Mouse (Mus musculus) stomach, postnatal 0 days (tissue): ENCODE results near the gene Tex101. TPM values are rescaled to one million over a fixed set of nuclear protein-coding genes. Genes with fewer than 3 reads are reported as not detected.

Experiments used
- ATAC-seq: fragments of 200-750 bp; cut with Nextera tagmentation; 2 replicates; pipeline ENCODE4 v1.8.0; 2017; ENCODE audit not compliant: low FRiP score, low TSS enrichment
- DNase-seq: peaks from one replicate; pipeline ENCODE4 v3.0.0-alpha.2; 2016; ENCODE audit warnings: low spot score
- H3K27ac ChIP-seq: fragments of 300-500 bp; sonication (generic); replicated peaks from 2 replicates; pipeline ENCODE4 v1.5.1; 2014; ENCODE audit warnings: mild to moderate bottlenecking, control low read depth
- H3K27me3 ChIP-seq: fragments of 300-500 bp; sonication (generic); 2 replicates; pipeline ENCODE4 v1.6.1; 2014; ENCODE audit warnings: low read length; ENCODE audit not compliant: control insufficient read depth, insufficient read depth
- H3K36me3 ChIP-seq: fragments of 300-500 bp; sonication (generic); 2 replicates; pipeline ENCODE4 v1.6.1; 2014; ENCODE audit warnings: low read length, mixed read lengths; ENCODE audit not compliant: control insufficient read depth, insufficient read depth
- H3K4me1 ChIP-seq: fragments of 300-500 bp; sonication (generic); replicated peaks from 2 replicates; pipeline ENCODE4 v1.6.1; 2014; ENCODE audit warnings: antibody characterized with exemption; ENCODE audit not compliant: control insufficient read depth, insufficient read depth
- H3K4me2 ChIP-seq: fragments of 300-500 bp; sonication (generic); replicated peaks from 2 replicates; pipeline ENCODE4 v1.6.1; 2014; ENCODE audit warnings: low read depth, mild to moderate bottlenecking, control low read depth, moderate library complexity
- H3K4me3 ChIP-seq: fragments of 300-500 bp; sonication (generic); 2 replicates; pipeline ENCODE4 v1.5.1; 2014; ENCODE audit warnings: low read depth, low read length, control low read depth
- H3K9ac ChIP-seq: fragments of 300-500 bp; sonication (generic); 2 replicates; pipeline ENCODE4 v1.6.1; 2014; ENCODE audit warnings: mild to moderate bottlenecking, low read length, control low read depth, mixed read lengths
- H3K9me3 ChIP-seq: fragments of 300-500 bp; sonication (generic); 2 replicates; pipeline ENCODE4 v1.6.1; 2016; ENCODE audit warnings: low read length; ENCODE audit not compliant: control insufficient read depth
- CTCF ChIP-seq: IDR thresholded peaks from 2 replicates; pipeline ENCODE4 v1.5.1; 2016; ENCODE audit warnings: antibody characterized with exemption, low read depth, mild to moderate bottlenecking, moderate library complexity
- EP300 ChIP-seq: optimal IDR thresholded peaks from 2 replicates; pipeline ENCODE3; 2016; ENCODE audit warnings: antibody characterized with exemption
- WGBS: fragments of 180-500 bp; shearing (Covaris S2); extraction: QIAGEN DNeasy Blood & Tissue Kit; methylation state at CpG from one replicate; pipeline ENCODE4 v1.1.7; 2014; 5-methylcytosine and 5-hydroxymethylcytosine counted together
- polyA plus RNA-seq: library from polyadenylated mRNA; unstranded; fragments of >200 nt; fragmentation: Nextera tagmentation; extraction: Ambion mirVana; gene quantifications from 2 replicates; pipeline ENCODE4 v1.2.1, GENCODE M21; 2015

The Tex101 gene
- polyA plus RNA-seq, 1 experiment from 2014 or later = 0.15 TPM

DNA sequence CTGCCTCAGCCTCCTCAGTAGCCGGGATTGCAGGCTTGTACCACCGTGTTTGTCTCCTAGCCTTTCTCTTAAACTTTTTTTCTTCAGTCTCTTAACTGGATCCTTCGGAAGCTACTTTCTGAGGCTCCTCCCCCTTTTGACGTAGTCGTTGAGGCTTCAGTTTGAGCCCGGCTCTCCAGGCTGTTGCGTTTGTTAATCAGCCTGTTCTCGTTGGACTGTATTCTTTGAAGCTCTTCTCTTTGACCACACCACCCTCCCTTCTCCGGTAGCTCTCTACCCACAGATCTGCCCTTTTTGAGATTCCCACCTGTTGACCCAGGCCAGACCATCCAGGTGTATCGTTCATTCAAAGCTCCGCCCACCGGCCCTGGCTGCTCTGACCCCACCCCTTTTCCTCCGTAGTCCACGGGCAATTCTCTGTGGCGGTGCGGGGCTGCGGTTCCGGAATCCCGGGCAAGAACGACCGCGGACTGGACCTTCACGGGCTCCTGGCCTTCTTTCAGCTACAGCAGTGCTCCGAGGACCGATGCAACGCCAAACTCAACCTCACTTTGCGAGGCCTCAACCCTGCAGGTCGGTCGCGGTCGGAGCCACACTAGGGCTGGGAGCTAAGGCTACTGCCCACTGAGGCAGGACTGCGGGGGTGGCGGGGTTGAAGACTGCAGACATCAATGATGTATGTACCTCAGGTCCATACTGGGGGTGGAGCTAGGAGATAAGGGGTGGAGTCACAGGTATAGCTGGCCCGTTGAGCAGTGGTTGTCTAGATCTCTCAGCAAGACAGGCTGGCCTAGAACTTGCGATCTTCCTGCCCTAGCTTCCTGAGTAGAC, 38.2 kb downstream of the Tex101 start:
- Histone ChIP-seq H3K36me3 (no peaks in the 10 kb centered on the region), H3K9ac (peak overlapping the region; percentile 54), H3K4me2 (peak overlapping the region; percentile 86), H3K4me1 (peaks cover 3% of the 10 kb centered on the region; the same call in 1 of the 2 replicates), H3K4me3 (peak overlapping the region; percentile 49), H3K9me3 (no peaks in the 10 kb centered on the region), H3K27ac (peak overlapping the region; percentile 18; the same call in 1 of the 2 replicates), H3K27me3 (no peaks in the 10 kb centered on the region)
- ATAC-seq = peak; percentile 47
- TF ChIP-seq EP300 = no peak
- no peak for TF ChIP-seq CTCF
- 2% methylated on average over 34 of the region's 35 CpGs for WGBS
- peak; percentile 50 for DNase-seq

DNA sequence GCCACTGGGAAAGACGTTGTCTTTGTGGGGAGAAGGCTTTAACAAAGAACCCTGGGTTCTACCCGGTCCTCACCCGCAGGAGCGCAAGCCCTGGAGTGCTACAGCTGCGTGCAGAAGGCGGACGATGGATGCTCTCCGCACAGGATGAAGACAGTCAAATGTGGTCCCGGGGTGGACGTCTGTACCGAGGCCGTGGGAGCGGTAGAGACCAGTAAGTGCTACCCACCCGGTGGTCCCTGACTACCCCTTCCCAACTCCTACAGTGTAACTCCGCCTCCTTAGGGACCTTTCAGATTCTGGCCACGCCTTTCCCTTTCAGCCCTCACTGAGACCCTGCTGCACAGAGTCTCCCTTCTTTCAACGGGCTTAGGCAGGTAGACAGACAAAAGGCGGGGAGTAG, 39.4 kb downstream of the Tex101 start:
- WGBS = 3% methylated on average over 17 of the region's 18 CpGs
- TF ChIP-seq EP300 = no peak
- Histone ChIP-seq H3K4me3 (peak overlapping the region; percentile 49), H3K4me1 (peaks cover 3% of the 10 kb centered on the region; the same call in 1 of the 2 replicates), H3K27me3 (no peaks in the 10 kb centered on the region), H3K27ac (peak overlapping the region; percentile 65), H3K9me3 (no peaks in the 10 kb centered on the region), H3K36me3 (no peaks in the 10 kb centered on the region), H3K4me2 (peak overlapping the region; percentile 86), H3K9ac (peak overlapping the region; percentile 54)
- ATAC-seq (no peak), DNase-seq (no peak)

DNA sequence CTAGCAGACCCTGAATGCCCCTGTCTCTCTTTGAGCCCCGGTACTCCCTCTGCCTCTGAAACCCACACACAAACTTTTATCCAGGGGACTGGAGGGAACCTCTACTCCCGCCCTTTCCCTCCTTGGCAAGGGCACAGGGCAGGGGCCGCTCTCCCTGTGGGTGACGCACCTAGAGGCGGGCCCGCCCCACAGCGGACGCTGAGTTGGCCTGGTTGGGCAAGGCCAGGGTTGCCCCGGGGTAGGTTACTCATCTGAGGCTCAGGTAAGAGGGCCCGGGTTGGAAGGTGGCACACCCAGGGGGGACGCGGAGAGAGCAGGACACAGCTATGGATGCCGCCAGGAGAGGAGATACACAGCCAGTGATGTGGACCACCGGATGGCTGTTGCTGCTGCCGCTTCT, 40.2 kb downstream of the Tex101 start, which contains the start of gene Lypd3:
Gene Lypd3, plus strand, starts transcription at position 287 of the 400 bp plus-strand sequence.
- Histone ChIP-seq H3K27me3 (no peaks in the 10 kb centered on the region), H3K4me1 (peaks cover 3% of the 10 kb centered on the region; the same call in 1 of the 2 replicates), H3K4me3 (peak within 1 kb of the TSS; percentile 49), H3K27ac (peak within 1 kb of the TSS; percentile 65), H3K36me3 (no peaks in the 10 kb centered on the region), H3K4me2 (peak within 1 kb of the TSS; percentile 86), H3K9me3 (no peaks in the 10 kb centered on the region), H3K9ac (peak within 1 kb of the TSS; percentile 54)
- WGBS = 26% methylated on average over 15 of the region's 15 CpGs
- DNase-seq (peak; percentile 70), ATAC-seq (peak; percentile 83)
- TF ChIP-seq EP300 (no peak), CTCF (no peak)

GRCm38 (mm10) chr7:24630116-24630880, 46.2 kb downstream of the Tex101 start:
- H3K4me2 ChIP-seq = no peak overlapping the region
- peak; percentile 62 for TF ChIP-seq EP300
- TF ChIP-seq CTCF = no peak
- H3K27ac ChIP-seq = peak overlapping the region; percentile 45
- WGBS = 68% methylated on average over 10 of the region's 10 CpGs
- H3K9me3 ChIP-seq = no peaks in the 10 kb centered on the region
- no peak for ATAC-seq
- no peaks in the 10 kb centered on the region for H3K36me3 ChIP-seq
- H3K27me3 ChIP-seq = no peaks in the 10 kb centered on the region
- no peak overlapping the region for H3K4me3 ChIP-seq
- 0 out of 2 replicates have a peak, but pooled peaks cover 2% of the 10 kb centered on the region for H3K4me1 ChIP-seq
- H3K9ac ChIP-seq = 0 out of 2 replicates have a peak overlapping the region, but pooled peaks have one; percentile 27
- DNase-seq = no peak

- no peak for DNase-seq
- no peaks in the 10 kb centered on the region for H3K27me3 ChIP-seq
- TF ChIP-seq CTCF (no peak), EP300 (no peak)
- no peaks in the 10 kb centered on the region for H3K9me3 ChIP-seq
- H3K27ac ChIP-seq = peak overlapping the region; percentile 45
- no peaks in the 10 kb centered on the region for H3K36me3 ChIP-seq
- 0 out of 2 replicates have a peak, but pooled peaks cover 2% of the 10 kb centered on the region for H3K4me1 ChIP-seq
- WGBS = 70% methylated on average over 4 of the region's 4 CpGs
- no peak for ATAC-seq
- H3K9ac ChIP-seq = no peak overlapping the region; the same call in 1 of the 2 replicates
- H3K4me3 ChIP-seq = no peak overlapping the region
- no peak overlapping the region for H3K4me2 ChIP-seq
Measured at GRCm38 (mm10) chr7:24629672-24630071, 46.8 kb downstream of the Tex101 start.
